ENCODE assay signal across 23 mouse cellular contexts in the genomic region with DNA sequence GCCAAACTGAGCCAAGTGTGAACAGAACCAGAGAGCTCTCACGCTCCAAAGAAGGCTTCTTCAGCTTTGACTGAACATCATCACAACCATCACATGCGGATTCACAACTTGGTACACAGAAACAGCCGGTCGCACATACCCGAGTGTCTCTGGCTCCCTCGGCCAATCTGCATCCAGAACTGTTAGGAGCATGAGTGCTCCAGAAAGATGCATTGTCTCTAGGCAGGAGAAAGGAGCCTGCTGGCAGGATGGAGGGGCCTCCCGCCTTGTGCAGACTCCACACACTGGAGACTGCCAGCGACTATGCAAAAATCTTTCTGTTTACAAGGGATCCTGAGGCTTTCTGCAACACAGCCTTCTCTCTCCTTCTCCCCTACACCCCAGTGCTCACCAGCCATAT.
"Had no signal": no experiment of that assay in that cellular context is flagged by ENCODE, and none has a peak within 500 bp of the region (broad histone marks: within the 10 kb centered on the region; RNA-seq: fewer than 3 reads in every experiment).

No protein-coding gene starts in this region.

- H3K9ac ChIP-seq: limb, embryonic 13.5 days; liver, embryonic 12.5 days; liver, embryonic 15.5 days; lung, embryonic 15.5 days; neural tube, embryonic 12.5 days; neural tube, embryonic 15.5 days had no signal

- ATAC-seq: liver, embryonic 12.5 days had no signal

- H3K4me3 ChIP-seq: layer of hippocampus, adult 2 months; limb, embryonic 10.5 days; limb, embryonic 13.5 days; liver, embryonic 12.5 days; liver, embryonic 15.5 days; lung, embryonic 15.5 days; neural tube, embryonic 12.5 days; neural tube, embryonic 15.5 days had no signal

- H3K4me1 ChIP-seq: limb, embryonic 10.5 days; liver, embryonic 12.5 days; liver, embryonic 15.5 days; neural tube, embryonic 12.5 days; neural tube, embryonic 15.5 days had no signal

- H3K27me3 ChIP-seq: limb, embryonic 13.5 days; liver, embryonic 12.5 days; liver, embryonic 15.5 days; lung, embryonic 15.5 days; neural tube, embryonic 12.5 days; neural tube, embryonic 15.5 days had no signal

- H3K36me3 ChIP-seq: limb, embryonic 10.5 days; limb, embryonic 13.5 days; liver, embryonic 12.5 days; liver, embryonic 15.5 days; lung, embryonic 15.5 days; neural tube, embryonic 12.5 days; neural tube, embryonic 15.5 days had no signal

- H3K9me3 ChIP-seq: limb, embryonic 10.5 days; limb, embryonic 13.5 days; liver, embryonic 15.5 days; lung, embryonic 15.5 days; neural tube, embryonic 12.5 days; neural tube, embryonic 15.5 days had no signal

- H3K27ac ChIP-seq: layer of hippocampus, adult 2 months; limb, embryonic 10.5 days; limb, embryonic 13.5 days; liver, embryonic 12.5 days; liver, embryonic 15.5 days; lung, embryonic 15.5 days; neural tube, embryonic 12.5 days; neural tube, embryonic 15.5 days; stomach, postnatal 0 days had no signal

- H3K4me2 ChIP-seq: limb, embryonic 13.5 days; liver, embryonic 12.5 days; liver, embryonic 15.5 days; lung, embryonic 15.5 days; midbrain, embryonic 11.5 days; neural tube, embryonic 12.5 days; neural tube, embryonic 15.5 days had no signal

- DNase-seq: kidney, adult 11 months; kidney, adult 8-10 months; kidney, postnatal 25 days; layer of hippocampus, adult 9-11 months; liver; lung, adult 18-20 months; lung, postnatal 10 days; lung, postnatal 4 days; midbrain, embryonic 14.5 days; right cerebral cortex, postnatal 25 days; thymus, adult 2 months; thymus, postnatal 14 days; thymus, postnatal 4 days had no signal
